Mouse (Mus musculus) liver, embryonic 14.5 days (tissue): Measurements from ENCODE around the gene Gale. TPM values are rescaled to one million over a fixed set of nuclear protein-coding genes. Genes with fewer than 3 reads are reported as not detected.
"Not testable (repeated sequence)": the region's sequence is repeated elsewhere in the genome, so short reads cannot be mapped to it uniquely, and the experiment has no call there.

Experiments
- ATAC-seq: fragments of 200-750 bp; cut with Nextera tagmentation; 2 replicates; pipeline ENCODE4 v1.8.0; 2017; ENCODE audit warnings: moderate number of reproducible peaks, mild to moderate bottlenecking, moderate library complexity; ENCODE audit not compliant: insufficient read depth
- DNase-seq, 3 experiments: peaks; one replicate each; pipeline ENCODE4 v3.0.0-alpha.2; 2012 to 2013; ENCODE audit warnings: low read depth in 3 of 3, low spot score in 3 of 3
- H3K27ac ChIP-seq: fragments of 300-500 bp; sonication (generic); 2 replicates; pipeline ENCODE4 v1.5.1; 2014; ENCODE audit warnings: moderate library complexity, mild to moderate bottlenecking, control low read depth, inconsistent platforms
- H3K27me3 ChIP-seq: fragments of 300-500 bp; sonication (generic); 2 replicates; pipeline ENCODE4 v1.6.1; 2014; ENCODE audit warnings: mild to moderate bottlenecking, low read length, moderate library complexity; ENCODE audit not compliant: control insufficient read depth, insufficient read depth
- H3K36me3 ChIP-seq: fragments of 300-500 bp; sonication (generic); replicated peaks from 2 replicates; pipeline ENCODE4 v1.6.1; 2014; ENCODE audit warnings: low read depth; ENCODE audit not compliant: control insufficient read depth, insufficient read depth
- H3K4me1 ChIP-seq, 2 experiments: fragments of 200-500 bp in 1 of 2; fragments of 300-500 bp in 1 of 2; sonication (generic) in 1 of 2; replicated peaks; 2 replicates each; pipeline ENCODE4 v1.6.1; 2012 to 2014; ENCODE audit warnings: antibody characterized with exemption in 1 of 2, inconsistent platforms in 1 of 2, low read length in 1 of 2; ENCODE audit not compliant: control insufficient read depth in 2 of 2, insufficient read depth in 2 of 2
- H3K4me2 ChIP-seq: fragments of 300-500 bp; sonication (generic); 2 replicates; pipeline ENCODE4 v1.6.1; 2014; ENCODE audit warnings: low read depth, mild to moderate bottlenecking, control low read depth, moderate library complexity
- H3K4me3 ChIP-seq, 2 experiments: fragments of 200-500 bp in 1 of 2; fragments of 300-500 bp in 1 of 2; sonication (generic) in 1 of 2; 2 replicates each; pipeline ENCODE4 v1.5.1; 2012 to 2014; ENCODE audit warnings: low read depth in 2 of 2, low read length in 2 of 2, mild to moderate bottlenecking in 2 of 2, control low read depth in 1 of 2, inconsistent platforms in 1 of 2, moderate library complexity in 1 of 2; ENCODE audit not compliant: insufficient read depth in 1 of 2
- H3K9ac ChIP-seq: fragments of 300-500 bp; sonication (generic); replicated peaks from 2 replicates; pipeline ENCODE4 v1.6.1; 2014; ENCODE audit warnings: mild to moderate bottlenecking, control low read depth, moderate library complexity
- H3K9me3 ChIP-seq: fragments of 300-500 bp; sonication (generic); 2 replicates; pipeline ENCODE4 v1.6.1; 2016; ENCODE audit warnings: low read length, mixed read lengths; ENCODE audit not compliant: control insufficient read depth
- CTCF ChIP-seq: IDR thresholded peaks from 2 replicates; pipeline ENCODE4 v1.5.1; 2016; ENCODE audit warnings: antibody characterized with exemption, low read depth, control low read depth
- EP300 ChIP-seq: IDR thresholded peaks from 2 replicates; pipeline ENCODE4 v1.6.1; 2016; ENCODE audit warnings: antibody characterized with exemption, low read depth
- WGBS: fragments of 180-500 bp; shearing (Covaris S2); extraction: QIAGEN DNeasy Blood & Tissue Kit; methylation state at CpG from one replicate; pipeline ENCODE4 v1.1.7; 2014; ENCODE audit not compliant: insufficient replicate concordance; 5-methylcytosine and 5-hydroxymethylcytosine counted together
- polyA plus RNA-seq, 2 experiments: library from polyadenylated mRNA; depleted of rRNA in 1 of 2; stranded (reverse) in 1 of 2; unstranded in 1 of 2; fragments of >200 nt; fragmentation: Nextera tagmentation in 1 of 2; extraction: Ambion mirVana in 1 of 2; gene quantifications; 2 replicates each; pipeline versions ENCODE4 v1.2.1 to v1.2.3; 2012 to 2014

The Gale gene
- polyA plus RNA-seq, 2 experiments, result 22.8 to 38.0 TPM

GRCm38 (mm10) chr4:135971805-135972555, 8.5 kb downstream of the Gale start:
- H3K27me3 ChIP-seq, result no peaks in the 10 kb centered on the region
- no peaks in the 10 kb centered on the region for H3K9me3 ChIP-seq
- peaks cover 9 to 13% of the 10 kb centered on the region in 2 experiments for H3K4me1 ChIP-seq
- peak overlapping the region; percentile 45 for H3K27ac ChIP-seq
- peaks cover 40% of the 10 kb centered on the region for H3K36me3 ChIP-seq
- peak; percentile 27 for ATAC-seq
- peak overlapping the region; percentile 77 for H3K4me2 ChIP-seq
- TF ChIP-seq CTCF (no peak), EP300 (no peak)
- no peak for DNase-seq
- WGBS, result 2% methylated on average over 34 of the region's 35 CpGs
- peak overlapping the region; percentile 70 to 89 for H3K4me3 ChIP-seq
- peak overlapping the region; percentile 86 for H3K9ac ChIP-seq

- Histone ChIP-seq H3K4me3 (peak within 1 kb of the TSS; percentile 70 to 89), H3K9ac (peak within 1 kb of the TSS; percentile 86), H3K27ac (peak within 1 kb of the TSS; percentile 45), H3K4me1 (peaks cover 9 to 13% of the 10 kb centered on the region in 2 experiments), H3K4me2 (peak within 1 kb of the TSS; percentile 77), H3K9me3 (no peaks in the 10 kb centered on the region), H3K36me3 (peaks cover 40% of the 10 kb centered on the region), H3K27me3 (no peaks in the 10 kb centered on the region)
- 2% methylated on average over 19 of the region's 19 CpGs for WGBS
- no peak for TF ChIP-seq CTCF
- TF ChIP-seq EP300, result no peak
- DNase-seq (peak; percentile 55 to 67 (median 59)), ATAC-seq (peak; percentile 73)
These were observed 9.0 kb downstream of the Gale start, which contains the start of gene Lypla2 for GRCm38 (mm10) chr4:135972556-135972906. Lypla2 (minus strand) TSS chr4:135972626.

GRCm38 (mm10) chr4:135972911-135973811, 9.6 kb downstream of the Gale start:
- H3K27ac ChIP-seq, result peak overlapping the region; percentile 38
- peak overlapping the region; percentile 77 for H3K4me2 ChIP-seq
- peaks cover 9 to 13% of the 10 kb centered on the region in 2 experiments for H3K4me1 ChIP-seq
- no peaks in the 10 kb centered on the region for H3K27me3 ChIP-seq
- peaks cover 43% of the 10 kb centered on the region for H3K36me3 ChIP-seq
- TF ChIP-seq EP300, result no peak
- no peak for TF ChIP-seq CTCF
- H3K9ac ChIP-seq, result peak overlapping the region; percentile 86
- H3K4me3 ChIP-seq, result peak overlapping the region; percentile 70 to 89
- ATAC-seq (no peak), DNase-seq (no peak)
- H3K9me3 ChIP-seq, result no peaks in the 10 kb centered on the region
- WGBS, result 31% methylated on average over 13 of the region's 13 CpGs

- peaks cover 9 to 13% of the 10 kb centered on the region in 2 experiments for H3K4me1 ChIP-seq
- no peaks in the 10 kb centered on the region for H3K9me3 ChIP-seq
- no peaks in the 10 kb centered on the region for H3K27me3 ChIP-seq
- H3K4me3 ChIP-seq, result no peak overlapping the region
- no peak for ATAC-seq
- 89% methylated on average over 12 of the region's 12 CpGs for WGBS
- TF ChIP-seq EP300 (no peak), CTCF (no peak)
- no peak overlapping the region for H3K27ac ChIP-seq
- H3K36me3 ChIP-seq, result peaks cover 50% of the 10 kb centered on the region
- DNase-seq, result no peak
- H3K4me2 ChIP-seq, result no peak overlapping the region
- no peak overlapping the region for H3K9ac ChIP-seq
These were observed 12.6 kb downstream of the Gale start for GRCm38 (mm10) chr4:135976146-135976545.

- not testable (repeated sequence) for H3K27ac ChIP-seq, DNase-seq, H3K9me3 ChIP-seq, ATAC-seq, H3K4me2 ChIP-seq, H3K27me3 ChIP-seq, H3K4me1 ChIP-seq, H3K9ac ChIP-seq, H3K4me3 ChIP-seq
- WGBS, result 87% methylated on average over 5 of the region's 5 CpGs
- H3K36me3 ChIP-seq, result peaks cover 76% of the 10 kb centered on the region
These were observed 16.7 kb downstream of the Gale start for GRCm38 (mm10) chr4:135980223-135980622.
